Mouse (Mus musculus) neural tube, embryonic 11.5 days (tissue): ENCODE measurements around the gene Camkk2. TPM values are rescaled to one million over a fixed set of nuclear protein-coding genes. Genes with fewer than 3 reads are reported as not detected.
A peak's percentile ranks its signal among the peaks of the same experiment; 100 is the strongest.

Experiments
- ATAC-seq: fragments of 200-750 bp; cut with Nextera tagmentation; 2 replicates; pipeline ENCODE4 v1.8.0; 2017; ENCODE audit warnings: moderate number of reproducible peaks, mild to moderate bottlenecking, moderate TSS enrichment, moderate library complexity; ENCODE audit not compliant: insufficient read depth, low FRiP score, low TSS enrichment
- DNase-seq: peaks from one replicate; pipeline ENCODE4 v3.0.0-alpha.2; 2015; ENCODE audit warnings: low spot score
- H3K27ac ChIP-seq: fragments of 300-500 bp; sonication (generic); 2 replicates; pipeline ENCODE4 v1.5.1; 2014; ENCODE audit warnings: low read depth, mild to moderate bottlenecking, low read length
- H3K27me3 ChIP-seq: fragments of 300-500 bp; sonication (generic); 2 replicates; pipeline ENCODE4 v1.6.1; 2014; ENCODE audit warnings: mild to moderate bottlenecking, low read length, mixed read lengths; ENCODE audit not compliant: control insufficient read depth, insufficient read depth
- H3K36me3 ChIP-seq: fragments of 300-500 bp; sonication (generic); 2 replicates; pipeline ENCODE4 v1.6.1; 2014; ENCODE audit warnings: mild to moderate bottlenecking, low read length, moderate library complexity, mixed read lengths; ENCODE audit not compliant: control insufficient read depth, insufficient read depth
- H3K4me1 ChIP-seq: fragments of 300-500 bp; sonication (generic); 2 replicates; pipeline ENCODE4 v1.6.1; 2014; ENCODE audit warnings: low read length, mixed read lengths; ENCODE audit not compliant: control insufficient read depth, insufficient read depth
- H3K4me2 ChIP-seq: fragments of 300-500 bp; sonication (generic); 2 replicates; pipeline ENCODE4 v1.6.1; 2014; ENCODE audit warnings: low read depth, mild to moderate bottlenecking, moderate library complexity
- H3K4me3 ChIP-seq: fragments of 300-500 bp; sonication (generic); 2 replicates; pipeline ENCODE4 v1.5.1; 2014; ENCODE audit warnings: low read depth, low read length
- H3K9ac ChIP-seq: fragments of 300-500 bp; sonication (generic); 2 replicates; pipeline ENCODE4 v1.6.1; 2014; ENCODE audit warnings: mild to moderate bottlenecking, low read length
- H3K9me3 ChIP-seq: fragments of 300-500 bp; sonication (generic); 2 replicates; pipeline ENCODE4 v1.6.1; 2016; ENCODE audit warnings: low read length; ENCODE audit not compliant: control insufficient read depth
- WGBS: fragments of 180-500 bp; shearing (Covaris S2); extraction: QIAGEN DNeasy Blood & Tissue Kit; methylation state at CpG from one replicate; pipeline ENCODE4 v1.1.7; 2014; 5-methylcytosine and 5-hydroxymethylcytosine counted together
- polyA plus RNA-seq: library from polyadenylated mRNA; unstranded; fragments of >200 nt; fragmentation: Nextera tagmentation; extraction: Ambion mirVana; gene quantifications from 2 replicates; pipeline ENCODE4 v1.2.1, GENCODE M21; 2014

Camkk2 gene
- polyA plus RNA-seq, 1 experiment from 2014 or later = 27.0 TPM

GRCm38 (mm10) chr5:122702156-122702555, 77.1 kb downstream of the Camkk2 start:
- Histone ChIP-seq H3K4me3 (no peak overlapping the region), H3K9ac (no peak overlapping the region), H3K4me2 (no peak overlapping the region), H3K36me3 (no peaks in the 10 kb centered on the region), H3K27ac (no peak overlapping the region), H3K9me3 (no peaks in the 10 kb centered on the region), H3K27me3 (no peaks in the 10 kb centered on the region), H3K4me1 (peaks cover 4% of the 10 kb centered on the region; the same call in 1 of the 2 replicates)
- WGBS = 84% methylated on average over 6 of the region's 6 CpGs
- no peak for DNase-seq
- ATAC-seq = no peak

GRCm38 (mm10) chr5:122700837-122701212, 78.4 kb downstream of the Camkk2 start:
- Histone ChIP-seq H3K9ac (no peak overlapping the region), H3K4me2 (no peak overlapping the region), H3K36me3 (no peaks in the 10 kb centered on the region), H3K27ac (no peak overlapping the region), H3K9me3 (no peaks in the 10 kb centered on the region), H3K27me3 (no peaks in the 10 kb centered on the region), H3K4me3 (no peak overlapping the region), H3K4me1 (no peaks in the 10 kb centered on the region)
- DNase-seq (no peak), ATAC-seq (no peak)
- 62% methylated on average over 5 of the region's 5 CpGs for WGBS

GRCm38 (mm10) chr5:122700109-122700836, 78.9 kb downstream of the Camkk2 start:
- 78% methylated on average over 12 of the region's 12 CpGs for WGBS
- H3K9me3 ChIP-seq = no peaks in the 10 kb centered on the region
- H3K9ac ChIP-seq = no peak overlapping the region
- no peak overlapping the region for H3K27ac ChIP-seq
- DNase-seq (no peak), ATAC-seq (no peak)
- H3K4me1 ChIP-seq = no peaks in the 10 kb centered on the region
- H3K4me3 ChIP-seq = no peak overlapping the region
- H3K4me2 ChIP-seq = no peak overlapping the region
- no peaks in the 10 kb centered on the region for H3K36me3 ChIP-seq
- H3K27me3 ChIP-seq = no peaks in the 10 kb centered on the region

- DNase-seq (no peak), ATAC-seq (no peak)
- Histone ChIP-seq H3K36me3 (no peaks in the 10 kb centered on the region), H3K4me1 (peaks cover 4% of the 10 kb centered on the region), H3K4me3 (no peak overlapping the region), H3K9ac (no peak overlapping the region), H3K9me3 (no peaks in the 10 kb centered on the region), H3K27ac (no peak overlapping the region), H3K27me3 (no peaks in the 10 kb centered on the region), H3K4me2 (no peak overlapping the region)
- WGBS = 85% methylated on average over 9 of the region's 9 CpGs
These were observed 80.5 kb downstream of the Camkk2 start for GRCm38 (mm10) chr5:122698701-122699060.

GRCm38 (mm10) chr5:122698041-122698700, 81.0 kb downstream of the Camkk2 start:
- Histone ChIP-seq H3K9me3 (no peaks in the 10 kb centered on the region), H3K9ac (no peak overlapping the region), H3K4me2 (no peak overlapping the region), H3K27me3 (no peaks in the 10 kb centered on the region), H3K4me3 (no peak overlapping the region), H3K4me1 (peaks cover 9% of the 10 kb centered on the region), H3K36me3 (no peaks in the 10 kb centered on the region), H3K27ac (no peak overlapping the region)
- WGBS = 91% methylated on average over 10 of the region's 10 CpGs
- DNase-seq (no peak), ATAC-seq (no peak)

GRCm38 (mm10) chr5:122695516-122695915, 83.7 kb downstream of the Camkk2 start:
- Histone ChIP-seq H3K4me2 (no peak overlapping the region), H3K9me3 (no peaks in the 10 kb centered on the region), H3K4me1 (peaks cover 10% of the 10 kb centered on the region), H3K27ac (no peak overlapping the region), H3K27me3 (no peaks in the 10 kb centered on the region), H3K9ac (no peak overlapping the region), H3K36me3 (no peaks in the 10 kb centered on the region), H3K4me3 (no peak overlapping the region)
- DNase-seq = no peak
- WGBS = 89% methylated on average over 8 of the region's 8 CpGs
- no peak for ATAC-seq

GRCm38 (mm10) chr5:122693431-122694207, 85.6 kb downstream of the Camkk2 start:
- no peaks in the 10 kb centered on the region for H3K36me3 ChIP-seq
- ATAC-seq (peak; percentile 91), DNase-seq (peak; percentile 82)
- H3K4me2 ChIP-seq = no peak overlapping the region
- WGBS = 24% methylated on average over 13 of the region's 13 CpGs
- no peak overlapping the region for H3K9ac ChIP-seq
- no peaks in the 10 kb centered on the region for H3K27me3 ChIP-seq
- peaks cover 10% of the 10 kb centered on the region for H3K4me1 ChIP-seq
- no peak overlapping the region for H3K4me3 ChIP-seq
- H3K27ac ChIP-seq = peak overlapping the region; percentile 86
- H3K9me3 ChIP-seq = no peaks in the 10 kb centered on the region

GRCm38 (mm10) chr5:122690486-122690885, 88.7 kb downstream of the Camkk2 start:
- Histone ChIP-seq H3K36me3 (no peaks in the 10 kb centered on the region), H3K9ac (no peak overlapping the region), H3K9me3 (no peaks in the 10 kb centered on the region), H3K4me2 (no peak overlapping the region), H3K27me3 (no peaks in the 10 kb centered on the region), H3K4me1 (peaks cover 10% of the 10 kb centered on the region), H3K4me3 (no peak overlapping the region), H3K27ac (no peak overlapping the region)
- ATAC-seq = no peak
- no peak for DNase-seq
- 50% methylated on average over 6 of the region's 6 CpGs for WGBS
